Mouse (Mus musculus): ENCODE measurements around the gene Slc16a13.

DNA sequence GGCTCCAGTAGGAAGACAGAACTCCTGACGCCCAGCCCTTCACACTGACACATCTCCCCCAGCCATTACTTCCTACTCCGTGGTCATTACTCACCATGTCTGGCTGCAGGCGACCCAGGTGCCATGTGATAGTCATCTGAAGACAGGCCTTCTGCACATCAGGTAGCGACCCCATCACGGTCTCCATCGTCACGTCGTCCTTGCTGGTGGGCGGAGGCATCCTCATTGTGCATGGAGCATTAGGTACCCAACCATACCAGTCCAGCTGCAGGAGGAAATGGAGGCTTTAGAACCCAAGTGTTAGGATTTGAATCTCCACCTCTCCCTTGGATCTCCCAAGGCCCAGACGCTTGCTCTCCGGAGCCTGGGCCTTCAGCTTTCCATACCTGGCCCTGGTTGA is 21.7 kb upstream of the Slc16a13 start:
- TF ChIP-seq CTCF (IDR thresholded peaks at IDR 0.05) (no peak), EP300 (IDR thresholded peaks at IDR 0.05) (no peak)

Measured in lung, postnatal 0 days (tissue).